Mouse (Mus musculus) E14TG2a.4 (cell line): ENCODE data around the gene Rasa2.

Experiments
- H3K27me3 ChIP-seq: 2 replicates; pipeline ENCODE4 v1.6.1; 2014; ENCODE audit warnings: low read length, control low read depth; ENCODE audit not compliant: insufficient read depth
- H3K36me3 ChIP-seq: 2 replicates; pipeline ENCODE4 v1.6.1; 2014; ENCODE audit warnings: low read length, control low read depth; ENCODE audit not compliant: insufficient read depth
- H3K4me1 ChIP-seq: replicated peaks from 2 replicates; pipeline ENCODE4 v1.6.1; 2014; ENCODE audit warnings: low read depth, low read length, control low read depth
- H3K4me3 ChIP-seq: replicated peaks from 2 replicates; pipeline ENCODE4 v1.5.1; 2014; ENCODE audit warnings: mild to moderate bottlenecking, low read length
- H3K9me3 ChIP-seq: 2 replicates; pipeline ENCODE4 v1.6.1; 2014; ENCODE audit warnings: low read length, control low read depth
- CTCF ChIP-seq: conservative IDR thresholded peaks from 2 replicates; pipeline ENCODE4 v1.5.1; 2014; ENCODE audit warnings: low read length
- NANOG ChIP-seq: IDR thresholded peaks from 2 replicates; pipeline ENCODE4 v1.6.1; 2014; ENCODE audit warnings: borderline replicate concordance, low read length, mixed read lengths
- POU5F1 ChIP-seq: IDR thresholded peaks from 2 replicates; pipeline ENCODE4 v1.6.1; 2014; ENCODE audit warnings: low read length, borderline replicate concordance

Rasa2 gene

DNA sequence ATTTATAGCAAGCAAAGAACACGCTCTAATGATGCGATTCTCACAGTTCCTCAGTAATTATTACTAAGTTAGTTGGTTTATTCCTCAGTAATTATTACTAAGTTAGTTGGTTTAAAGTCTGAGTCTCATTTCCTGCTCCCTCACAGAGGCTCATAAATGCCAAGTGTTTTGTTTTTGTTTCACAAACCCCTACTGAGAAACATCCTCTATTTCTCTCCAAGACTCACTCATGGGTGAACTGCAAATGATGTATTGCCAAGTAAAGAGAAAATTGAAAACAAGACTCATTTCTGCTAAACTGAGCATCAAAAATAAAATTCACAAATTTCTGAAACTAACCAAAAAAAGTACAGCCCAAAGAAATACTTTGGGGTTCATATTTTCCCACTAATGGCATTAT, 47.9 kb downstream of the Rasa2 start:
- H3K9me3 ChIP-seq: peaks cover 53% of the 10 kb centered on the region
- H3K4me3 ChIP-seq: no peak overlapping the region
- no peaks in the 10 kb centered on the region for H3K27me3 ChIP-seq
- peaks cover 40% of the 10 kb centered on the region for H3K36me3 ChIP-seq
- TF ChIP-seq NANOG: no peak
- no peak for TF ChIP-seq POU5F1
- TF ChIP-seq CTCF: no peak
- no peaks in the 10 kb centered on the region for H3K4me1 ChIP-seq

DNA sequence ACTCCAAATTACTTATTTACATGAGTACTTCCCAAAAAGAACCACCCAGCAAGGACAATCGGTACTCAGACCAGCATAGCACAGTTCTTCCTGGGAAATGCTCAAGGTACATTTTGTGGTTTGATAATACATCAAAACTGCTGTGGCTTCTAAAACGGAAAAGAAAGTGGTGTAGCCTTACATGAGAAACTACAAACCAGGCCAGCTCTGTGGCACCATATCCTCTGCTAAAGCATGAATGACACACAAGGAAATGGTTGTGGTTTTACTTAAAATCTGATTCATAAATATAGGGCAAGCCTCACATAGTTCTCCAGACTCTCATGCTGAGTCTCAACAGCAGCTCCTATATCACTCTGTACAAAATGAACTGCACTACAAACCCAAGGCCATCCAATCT, 48.3 kb downstream of the Rasa2 start:
- no peak for TF ChIP-seq NANOG
- TF ChIP-seq CTCF: no peak
- TF ChIP-seq POU5F1: no peak
- H3K27me3 ChIP-seq: no peaks in the 10 kb centered on the region
- peaks cover 56% of the 10 kb centered on the region for H3K9me3 ChIP-seq
- no peaks in the 10 kb centered on the region for H3K4me1 ChIP-seq
- H3K4me3 ChIP-seq: no peak overlapping the region
- peaks cover 44% of the 10 kb centered on the region for H3K36me3 ChIP-seq

DNA sequence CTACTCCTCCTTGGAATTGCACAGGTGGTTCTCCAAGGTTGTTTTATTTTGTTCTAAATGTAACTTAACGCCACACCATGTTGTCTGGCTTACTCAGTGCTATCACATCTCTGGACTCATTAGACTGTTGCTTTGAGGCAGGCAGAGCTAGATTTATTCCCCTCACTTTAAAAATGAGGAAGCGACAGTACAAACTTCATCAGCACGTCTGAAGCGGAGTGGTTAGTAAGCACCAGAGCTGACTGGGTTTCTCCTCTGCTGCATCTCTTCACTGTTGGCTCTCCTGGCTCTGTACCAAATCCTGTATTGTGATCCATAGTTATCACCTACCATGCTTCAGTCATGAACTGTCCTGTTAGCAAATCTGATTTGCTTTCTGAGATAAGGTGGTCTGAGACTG, 53.2 kb downstream of the Rasa2 start:
- Histone ChIP-seq H3K4me1 (no peaks in the 10 kb centered on the region), H3K9me3 (peaks cover 44% of the 10 kb centered on the region), H3K36me3 (peaks cover 43% of the 10 kb centered on the region), H3K27me3 (no peaks in the 10 kb centered on the region), H3K4me3 (no peak overlapping the region)
- TF ChIP-seq POU5F1 (no peak), CTCF (no peak), NANOG (no peak)

- TF ChIP-seq NANOG (no peak), CTCF (no peak), POU5F1 (no peak)
- Histone ChIP-seq H3K4me1 (no peaks in the 10 kb centered on the region), H3K4me3 (no peak overlapping the region), H3K9me3 (peaks cover 39% of the 10 kb centered on the region), H3K27me3 (no peaks in the 10 kb centered on the region), H3K36me3 (peaks cover 38% of the 10 kb centered on the region)
Observed at GRCm38 (mm10) chr9:96577674-96578073, 53.7 kb downstream of the Rasa2 start.

DNA sequence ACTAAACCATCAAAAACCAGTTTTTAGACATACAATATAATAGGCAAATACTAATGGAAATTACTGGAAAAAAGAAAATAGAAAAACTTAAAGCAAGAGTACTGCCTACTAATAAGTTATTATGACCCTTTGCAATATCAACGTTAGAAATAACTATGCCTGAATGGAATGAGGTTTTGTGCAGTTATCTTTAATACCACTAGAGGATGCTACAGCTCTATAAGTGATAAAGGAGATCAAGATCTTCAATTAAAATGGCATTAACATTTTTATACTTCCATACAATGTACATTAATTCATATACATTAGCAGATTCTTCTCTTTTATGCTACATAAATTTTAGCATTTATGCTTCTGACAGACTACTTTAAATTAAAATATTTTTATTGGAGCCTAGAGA, 58.2 kb downstream of the Rasa2 start:
- Histone ChIP-seq H3K27me3 (no peaks in the 10 kb centered on the region), H3K36me3 (peaks cover 22% of the 10 kb centered on the region), H3K4me3 (no peak overlapping the region), H3K4me1 (no peaks in the 10 kb centered on the region), H3K9me3 (peaks cover under 1% of the 10 kb centered on the region; the same call in 1 of the 2 replicates)
- TF ChIP-seq CTCF: peak; percentile 100
- TF ChIP-seq POU5F1: no peak

- H3K9me3 ChIP-seq: no peaks in the 10 kb centered on the region
- H3K27me3 ChIP-seq: no peaks in the 10 kb centered on the region
- no peaks in the 10 kb centered on the region for H3K4me1 ChIP-seq
- TF ChIP-seq POU5F1 (no peak), NANOG (no peak), CTCF (no peak)
- no peak overlapping the region for H3K4me3 ChIP-seq
- peaks cover 19% of the 10 kb centered on the region for H3K36me3 ChIP-seq
Observed at GRCm38 (mm10) chr9:96572754-96573153, 58.7 kb downstream of the Rasa2 start.

GRCm38 (mm10) chr9:96566470-96566996, 64.9 kb downstream of the Rasa2 start:
- H3K4me3 ChIP-seq: no peak overlapping the region
- TF ChIP-seq POU5F1 (no peak), NANOG (no peak), CTCF (no peak)
- peaks cover 14% of the 10 kb centered on the region for H3K36me3 ChIP-seq
- H3K9me3 ChIP-seq: no peaks in the 10 kb centered on the region
- no peaks in the 10 kb centered on the region for H3K27me3 ChIP-seq
- H3K4me1 ChIP-seq: peaks cover 3% of the 10 kb centered on the region; the same call in 1 of the 2 replicates

- Histone ChIP-seq H3K36me3 (peaks cover 19% of the 10 kb centered on the region), H3K4me1 (peaks cover 3% of the 10 kb centered on the region; the same call in 1 of the 2 replicates), H3K27me3 (no peaks in the 10 kb centered on the region), H3K9me3 (no peaks in the 10 kb centered on the region), H3K4me3 (no peak overlapping the region)
- TF ChIP-seq POU5F1: no peak
- peak; percentile 55 for TF ChIP-seq CTCF
Observed at GRCm38 (mm10) chr9:96563501-96563900, 67.9 kb downstream of the Rasa2 start.

DNA sequence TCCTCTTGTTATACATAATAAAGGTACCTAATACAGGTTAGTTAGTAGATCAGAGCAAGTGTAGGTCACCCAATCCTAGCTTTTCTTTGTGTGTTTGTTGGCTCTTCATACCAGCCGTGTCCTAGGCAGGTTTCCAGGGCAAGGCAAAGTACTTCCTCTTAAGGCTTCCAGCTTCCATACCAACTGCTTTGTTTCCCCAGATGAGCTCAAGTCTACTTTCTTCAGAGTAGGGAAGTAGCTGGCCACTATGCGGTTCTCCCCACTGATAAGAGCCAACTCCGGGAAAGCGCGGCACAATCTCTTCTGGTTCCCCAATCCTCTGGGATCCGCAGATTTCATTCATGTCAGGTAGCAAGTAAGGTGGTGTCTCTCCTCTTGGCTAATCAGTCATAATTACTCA, 72.3 kb downstream of the Rasa2 start:
- TF ChIP-seq NANOG (no peak), POU5F1 (no peak), CTCF (no peak)
- no peaks in the 10 kb centered on the region for H3K9me3 ChIP-seq
- peaks cover 21% of the 10 kb centered on the region for H3K36me3 ChIP-seq
- H3K4me1 ChIP-seq: no peaks in the 10 kb centered on the region
- no peaks in the 10 kb centered on the region for H3K27me3 ChIP-seq
- no peak overlapping the region for H3K4me3 ChIP-seq
